Mouse (Mus musculus) kidney, adult 2 months (tissue): ENCODE data around the gene Lancl3.
"Not testable (repeated sequence)": the region's sequence is repeated elsewhere in the genome, so short reads cannot be mapped to it uniquely, and the experiment has no call there.

Experiments
- CTCF ChIP-seq: fragments of 200-500 bp; conservative IDR thresholded peaks from 2 replicates; pipeline ENCODE4 v1.5.1; 2011; ENCODE audit warnings: low read depth, mild to moderate bottlenecking, control low read depth, low read length, moderate library complexity, mixed read lengths; ENCODE audit not compliant: insufficient read depth, insufficient read length
- POLR2A ChIP-seq: fragments of 200-500 bp; IDR thresholded peaks from one replicate; pipeline ENCODE4 v1.6.1; 2011; ENCODE audit warnings: low read depth, low read length, control low read depth

DNA sequence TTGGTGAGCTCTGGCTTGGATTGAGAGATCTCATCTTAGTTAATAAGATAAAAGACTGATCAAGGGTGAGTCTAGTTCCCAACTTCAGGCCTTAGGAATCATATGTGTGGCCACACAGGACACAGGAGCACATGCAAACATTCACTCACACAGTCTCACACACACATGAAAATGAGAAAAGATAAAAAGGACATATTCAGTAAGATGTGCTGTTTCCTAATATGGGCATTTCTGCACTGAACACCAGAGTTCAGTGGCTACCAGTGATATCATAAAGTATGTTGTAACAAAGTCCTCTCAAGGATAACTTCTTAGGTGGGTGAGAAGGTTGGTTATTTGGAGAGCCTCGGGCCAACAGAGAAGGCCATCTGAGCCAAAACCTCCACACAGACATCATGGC lies 83.8 kb downstream of the Lancl3 start, which contains the start of gene H2al1m:
- TF ChIP-seq POLR2A, CTCF: not testable (repeated sequence)
